Mouse (Mus musculus) splenic B cell, adult 2 months (primary cell): Measurements from ENCODE around the gene Acbd7.

Source experiments
- DNase-seq: peaks from one replicate; pipeline ENCODE4 v3.0.0-alpha.2; 2011; ENCODE audit warnings: low read depth, low spot score
- H3K27me3 ChIP-seq: 2 replicates; pipeline ENCODE4 v1.6.1; 2012; ENCODE audit warnings: mild to moderate bottlenecking, low read length, moderate library complexity, mixed read lengths; ENCODE audit not compliant: control insufficient read depth, poor library complexity, insufficient read depth, severe bottlenecking
- H3K36me3 ChIP-seq: 2 replicates; pipeline ENCODE4 v1.6.1; 2012; ENCODE audit warnings: mild to moderate bottlenecking, low read length, moderate library complexity, mixed read lengths; ENCODE audit not compliant: control insufficient read depth, poor library complexity, insufficient read depth, severe bottlenecking

Gene Acbd7

DNA sequence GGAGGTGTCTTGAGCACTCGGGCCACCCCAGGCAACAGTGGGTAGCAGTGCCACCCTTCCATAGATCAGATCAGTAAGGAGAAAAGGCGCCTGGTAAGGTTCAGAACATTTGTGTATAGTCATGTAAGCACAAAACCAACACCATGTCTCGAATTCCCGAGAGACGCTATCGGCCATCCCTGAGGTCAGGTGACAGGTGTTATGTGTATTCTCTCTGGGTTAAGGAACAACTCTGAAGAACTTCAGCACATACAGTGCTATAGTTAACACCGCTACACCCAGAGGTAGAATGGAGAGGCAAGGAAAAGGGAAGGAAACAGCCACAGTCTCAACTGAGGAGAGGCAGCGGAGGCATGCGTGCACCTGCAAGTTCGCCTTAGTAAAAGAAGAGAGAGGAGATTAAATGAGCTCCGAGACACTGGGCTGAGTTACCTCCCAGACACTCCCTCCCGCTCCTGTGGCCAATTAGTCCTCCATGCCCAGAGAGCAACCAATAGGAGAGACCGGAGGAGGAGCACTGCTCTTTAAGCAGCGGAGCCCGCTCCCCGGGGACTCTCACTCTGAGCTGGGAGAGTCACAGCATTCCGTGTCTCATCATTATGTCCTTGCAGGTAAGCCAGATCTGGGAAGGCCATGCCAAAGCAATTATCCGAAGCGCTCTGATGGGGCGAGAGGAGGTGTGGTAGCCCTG is at the start of gene Acbd7:
TSS of gene Acbd7 (plus strand) at position 558 of the 691 bp plus-strand sequence.
- no peaks in the 10 kb centered on the region for H3K36me3 ChIP-seq
- no peaks in the 10 kb centered on the region; the same call in 1 of the 2 replicates for H3K27me3 ChIP-seq
- DNase-seq = peak; percentile 56

DNA sequence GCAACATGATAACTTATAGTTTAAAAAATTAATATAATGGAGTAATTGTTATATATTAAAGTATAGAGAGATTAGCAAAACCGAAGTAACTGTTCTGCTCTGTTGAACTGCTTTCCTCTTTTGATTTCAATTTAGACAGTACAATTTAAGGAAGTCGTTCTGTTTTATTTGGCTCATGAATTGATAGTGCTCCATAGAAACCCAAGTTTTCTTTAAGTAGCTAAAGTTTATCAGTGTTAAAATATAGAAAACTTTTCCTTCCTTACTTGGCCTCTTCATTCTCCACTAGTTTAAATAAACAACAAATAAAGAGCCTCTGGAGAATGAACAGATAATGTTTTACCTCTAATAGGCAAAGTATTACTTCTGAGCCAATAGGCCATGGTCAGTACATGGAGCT is 49.7 kb upstream of the Acbd7 start:
- no peak for DNase-seq
- Histone ChIP-seq H3K36me3 (no peaks in the 10 kb centered on the region), H3K27me3 (no peaks in the 10 kb centered on the region)

- H3K36me3 ChIP-seq = no peaks in the 10 kb centered on the region
- no peaks in the 10 kb centered on the region for H3K27me3 ChIP-seq
- DNase-seq = no peak
Measured at GRCm38 (mm10) chr2:3289581-3289980, 46.4 kb upstream of the Acbd7 start.

GRCm38 (mm10) chr2:3292170-3292569 is 43.8 kb upstream of the Acbd7 start:
- H3K36me3 ChIP-seq = no peaks in the 10 kb centered on the region
- no peak for DNase-seq

DNA sequence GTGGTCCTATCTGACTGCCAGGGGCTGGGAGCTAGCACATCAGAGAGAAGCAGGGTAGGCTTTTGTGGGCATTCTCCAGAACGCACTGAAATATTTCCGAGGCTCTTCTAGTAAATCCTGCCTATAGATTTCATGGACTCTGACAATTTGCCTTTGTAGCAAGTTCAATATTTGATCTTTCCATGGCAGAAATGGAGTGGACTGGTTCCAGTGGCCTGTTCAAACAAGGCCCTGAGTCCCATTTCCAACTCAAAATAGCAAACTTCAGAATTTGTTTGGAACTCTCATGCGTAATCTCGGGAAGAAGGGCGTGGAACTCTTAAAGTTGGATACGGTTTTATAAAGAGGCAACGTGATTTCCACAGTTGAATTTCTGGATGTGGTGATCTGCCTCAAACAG is 40.1 kb upstream of the Acbd7 start:
- H3K36me3 ChIP-seq = no peaks in the 10 kb centered on the region
- DNase-seq = no peak
- no peaks in the 10 kb centered on the region for H3K27me3 ChIP-seq

More at GRCm38 (mm10) chr2:3292170-3292569, 43.8 kb upstream of the Acbd7 start:
- no peaks in the 10 kb centered on the region for H3K27me3 ChIP-seq

DNA sequence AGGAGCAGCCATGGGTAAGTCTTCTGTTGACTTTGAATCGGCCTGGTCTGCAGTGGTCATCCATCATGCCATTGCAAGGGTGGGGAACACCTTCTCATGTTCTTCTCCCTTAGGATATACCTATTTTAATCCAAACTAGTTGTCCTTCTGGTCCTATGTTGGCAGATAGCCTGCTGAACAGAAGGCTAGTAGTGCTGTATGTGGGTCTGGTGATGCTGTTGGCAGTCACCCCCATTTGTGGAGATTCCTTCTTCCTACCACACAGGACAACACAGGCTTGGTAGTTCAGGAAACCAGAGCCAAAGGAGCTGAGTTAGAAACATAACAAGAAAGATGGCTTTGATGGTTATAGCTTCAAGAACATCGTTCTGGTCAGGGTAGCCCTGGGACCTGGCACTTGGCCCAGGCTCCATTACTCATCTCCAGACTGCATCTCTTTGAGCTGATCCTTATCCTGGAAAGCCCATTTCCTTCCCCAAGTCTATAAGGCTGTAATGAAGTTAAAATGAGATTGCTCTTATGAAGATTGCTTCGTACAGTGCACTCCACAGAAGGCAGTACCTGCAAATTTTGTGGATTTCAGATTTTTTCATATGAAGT is 30.4 kb upstream of the Acbd7 start:
- no peak for DNase-seq
- H3K36me3 ChIP-seq = no peaks in the 10 kb centered on the region
- no peaks in the 10 kb centered on the region for H3K27me3 ChIP-seq

DNA sequence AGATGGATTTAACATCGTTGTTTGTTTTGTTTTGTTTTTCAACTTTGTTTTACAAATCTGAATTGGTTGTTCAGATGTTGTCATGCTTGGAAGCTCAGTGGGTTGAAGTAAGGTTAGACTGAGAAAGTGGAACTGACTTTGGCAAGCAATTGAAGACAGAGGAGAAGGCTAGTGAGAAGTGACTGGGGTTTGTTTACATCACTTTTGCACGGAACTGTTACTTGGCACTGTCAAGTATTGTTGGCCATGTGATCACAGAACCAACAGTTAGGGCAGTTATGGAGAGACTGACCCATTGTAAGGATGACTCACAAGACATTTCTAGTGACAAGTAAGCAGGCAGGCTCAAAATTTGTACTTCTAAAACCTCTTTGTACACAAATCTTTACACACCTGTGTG is 12.8 kb upstream of the Acbd7 start:
- H3K36me3 ChIP-seq = peaks cover 3% of the 10 kb centered on the region; the same call in 1 of the 2 replicates
- H3K27me3 ChIP-seq = no peaks in the 10 kb centered on the region
- DNase-seq = no peak

GRCm38 (mm10) chr2:3324381-3325130 is 11.4 kb upstream of the Acbd7 start:
- H3K36me3 ChIP-seq = peaks cover 5% of the 10 kb centered on the region; the same call in 1 of the 2 replicates
- DNase-seq = no peak
- H3K27me3 ChIP-seq = no peaks in the 10 kb centered on the region

GRCm38 (mm10) chr2:3326547-3326946 is 9.4 kb upstream of the Acbd7 start:
- DNase-seq = no peak
- no peaks in the 10 kb centered on the region for H3K27me3 ChIP-seq
- peaks cover 5% of the 10 kb centered on the region; the same call in 1 of the 2 replicates for H3K36me3 ChIP-seq

DNA sequence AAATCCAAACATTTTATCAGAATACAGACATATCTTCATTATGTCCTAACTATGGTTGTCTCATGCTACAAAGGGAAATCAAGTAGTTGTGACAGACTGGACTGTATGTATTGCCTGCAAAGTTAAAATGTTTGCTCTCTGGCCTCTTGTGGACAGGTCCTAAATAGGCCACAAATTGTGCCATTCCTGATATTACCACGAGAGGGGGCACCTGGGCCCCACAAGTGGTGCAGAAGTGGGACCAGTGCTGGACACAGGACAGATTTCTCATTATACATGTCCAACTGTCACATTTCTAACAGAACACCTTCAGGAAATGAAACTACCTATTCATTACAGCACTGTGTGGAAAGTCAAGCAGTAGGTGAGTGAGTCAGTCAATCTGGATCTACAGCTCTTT is 8.6 kb upstream of the Acbd7 start:
- Histone ChIP-seq H3K36me3 (peaks cover 5% of the 10 kb centered on the region; the same call in 1 of the 2 replicates), H3K27me3 (no peaks in the 10 kb centered on the region)
- DNase-seq = peak; percentile 77

DNA sequence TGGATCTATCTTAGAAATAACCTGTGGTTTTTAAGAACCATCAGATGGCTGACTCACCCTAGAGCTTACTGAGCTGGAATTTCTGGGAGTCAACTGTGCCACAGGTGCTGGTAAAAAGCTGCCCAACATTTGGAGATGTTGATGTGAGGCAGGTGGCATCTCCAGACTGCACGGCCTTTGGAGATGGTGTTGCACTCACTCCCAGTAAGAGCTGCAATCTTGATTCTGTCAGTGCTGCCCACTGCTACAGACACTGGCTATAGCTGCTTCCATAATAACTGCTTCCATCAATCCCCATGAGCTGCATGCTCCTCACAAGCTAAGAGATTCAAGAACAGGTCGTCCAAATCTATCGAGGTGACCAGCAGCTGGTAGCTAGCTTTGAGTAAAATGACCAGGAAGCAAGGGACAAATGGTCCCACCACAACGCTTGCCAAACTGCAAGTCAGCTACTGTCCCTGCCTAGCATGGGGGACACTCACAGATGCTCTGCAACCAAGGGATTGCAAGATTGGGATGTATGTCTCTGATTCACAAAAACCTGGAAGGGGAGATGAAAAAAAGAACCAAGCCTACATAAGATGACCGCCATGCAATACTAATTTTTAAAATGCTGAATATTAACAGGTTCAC is 4.8 kb upstream of the Acbd7 start:
- Histone ChIP-seq H3K36me3 (peaks cover 2% of the 10 kb centered on the region; the same call in 1 of the 2 replicates), H3K27me3 (no peaks in the 10 kb centered on the region)
- no peak for DNase-seq

DNA sequence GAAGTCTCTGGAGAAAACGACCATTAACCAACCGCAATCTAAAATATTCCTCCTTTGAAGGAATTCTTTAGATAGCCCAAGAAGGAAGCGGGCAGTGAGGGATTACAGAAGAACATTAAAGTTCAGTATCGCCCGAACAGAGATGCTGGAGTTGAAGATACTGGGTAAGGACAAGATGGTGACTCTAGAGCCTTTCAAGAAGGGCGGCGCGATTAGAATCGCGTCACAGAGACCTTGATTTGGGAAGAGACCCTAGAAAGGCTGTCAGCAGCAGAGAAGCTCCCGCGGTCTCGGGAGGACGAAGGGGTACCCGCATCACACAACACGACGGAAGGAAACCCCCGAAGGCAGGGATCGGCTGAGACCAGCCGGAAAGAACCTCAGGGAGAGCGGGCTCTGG is 3.9 kb upstream of the Acbd7 start:
- peaks cover 2% of the 10 kb centered on the region; the same call in 1 of the 2 replicates for H3K36me3 ChIP-seq
- DNase-seq = no peak
- no peaks in the 10 kb centered on the region; the same call in 1 of the 2 replicates for H3K27me3 ChIP-seq

- H3K36me3 ChIP-seq = peaks cover 2% of the 10 kb centered on the region; the same call in 1 of the 2 replicates
- peak; percentile 99 for DNase-seq
- no peaks in the 10 kb centered on the region; the same call in 1 of the 2 replicates for H3K27me3 ChIP-seq
Measured at GRCm38 (mm10) chr2:3332484-3333242, 3.3 kb upstream of the Acbd7 start, which contains the start of gene Rpp38. Rpp38 (minus strand) TSS chr2:3332643.

- DNase-seq = no peak
- peaks cover 2% of the 10 kb centered on the region; the same call in 1 of the 2 replicates for H3K36me3 ChIP-seq
- H3K27me3 ChIP-seq = no peaks in the 10 kb centered on the region; the same call in 1 of the 2 replicates
Measured at GRCm38 (mm10) chr2:3333761-3334160, 2.2 kb upstream of the Acbd7 start.
